Mouse (Mus musculus) thymus, postnatal 10 days (tissue): Measurements from ENCODE around the gene Plac1.
"Not testable (repeated sequence)": the region's sequence is repeated elsewhere in the genome, so short reads cannot be mapped to it uniquely, and the experiment has no call there.

ENCODE experiments used
- DNase-seq, 2 experiments: peaks; one replicate each; pipeline ENCODE4 v3.0.0; 2021; ENCODE audit warnings: low spot score in 2 of 2

The Plac1 gene

DNA sequence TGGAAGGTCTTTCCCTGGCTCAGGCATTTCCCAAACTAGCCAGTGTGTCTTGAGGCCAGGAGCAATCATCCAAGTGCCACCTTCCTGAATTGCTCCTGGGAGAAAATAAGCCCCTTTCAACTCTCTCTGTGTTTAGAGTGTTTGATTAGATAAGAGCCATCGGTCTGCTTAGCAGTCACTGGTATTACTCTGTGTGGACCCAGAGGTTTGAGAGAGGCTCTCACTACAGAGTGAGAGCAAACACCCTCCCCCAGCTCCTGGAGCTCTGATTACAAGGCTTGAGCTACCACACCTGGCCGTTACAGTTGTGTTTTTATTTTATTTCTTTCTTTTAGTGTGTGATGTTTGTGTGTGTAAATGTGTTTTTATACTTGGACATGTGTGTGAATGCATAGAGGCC is 193.0 kb downstream of the Plac1 start:
- DNase-seq, result no peak

- no peak for DNase-seq
These were observed 193.9 kb downstream of the Plac1 start for GRCm38 (mm10) chrX:53046033-53046432.

GRCm38 (mm10) chrX:53045187-53045903 is 194.6 kb downstream of the Plac1 start:
- peak in 1 of 2 experiments; percentile 20 for DNase-seq

GRCm38 (mm10) chrX:53041006-53041405 is 198.9 kb downstream of the Plac1 start:
- DNase-seq, result no peak

- no peak for DNase-seq
These were observed 199.8 kb downstream of the Plac1 start for GRCm38 (mm10) chrX:53040138-53040537.

DNA sequence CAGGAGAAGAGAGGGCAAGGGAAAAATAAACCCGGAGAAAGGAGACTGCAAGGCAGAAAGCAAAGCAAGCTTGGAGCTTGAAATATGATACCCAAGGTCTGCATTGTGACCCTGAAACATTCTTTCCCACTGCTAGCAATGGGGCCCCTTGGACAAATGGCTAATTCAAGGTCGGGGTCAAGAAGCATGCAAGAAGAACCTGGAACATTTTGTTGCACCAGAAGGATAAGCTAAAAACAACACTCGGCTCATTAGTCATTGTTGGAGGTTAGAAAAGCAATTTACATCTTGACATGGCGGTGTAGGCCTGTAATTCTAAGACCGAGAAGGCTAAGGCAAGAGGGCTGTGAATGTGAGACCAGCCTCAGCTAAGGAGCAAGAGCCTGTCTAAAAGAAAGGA is 200.3 kb downstream of the Plac1 start:
- DNase-seq, result no peak

GRCm38 (mm10) chrX:53038194-53038593 is 201.7 kb downstream of the Plac1 start:
- no peak for DNase-seq

GRCm38 (mm10) chrX:53029559-53029958 is 210.4 kb downstream of the Plac1 start:
- DNase-seq, result no peak

- DNase-seq, result no peak
These were observed 214.3 kb downstream of the Plac1 start for GRCm38 (mm10) chrX:53025471-53026223.

GRCm38 (mm10) chrX:53024268-53024667 is 215.6 kb downstream of the Plac1 start:
- not testable (repeated sequence) for DNase-seq

- DNase-seq, result no peak
These were observed 216.9 kb downstream of the Plac1 start for GRCm38 (mm10) chrX:53023021-53023420.
